Mouse (Mus musculus): Measurements from ENCODE around the gene Tomm70a. TPM values are rescaled to one million over a fixed set of nuclear protein-coding genes. Genes with fewer than 3 reads are reported as not detected.

Gene Tomm70a
- polyA plus RNA-seq, 1 experiment from 2014 or later = 43.2 TPM

GRCm38 (mm10) chr16:57121816-57122415, 413 bp downstream of the Tomm70a start:
- H3K27me3 ChIP-seq = no peaks in the 10 kb centered on the region
- H3K9me3 ChIP-seq (replicated peaks) = no peaks in the 10 kb centered on the region
- H3K9ac ChIP-seq = peak overlapping the region; percentile 94
- H3K27ac ChIP-seq = peak overlapping the region; percentile 89
- peak overlapping the region; percentile 98 for H3K4me3 ChIP-seq
- H3K4me1 ChIP-seq = peaks cover 22% of the 10 kb centered on the region
- WGBS = under 1% methylated on average over 59 of the region's 59 CpGs
- ATAC-seq = no peak; the same call in 1 of the 2 replicates
- no peaks in the 10 kb centered on the region for H3K36me3 ChIP-seq (ENCODE audit: poor library complexity, severe bottlenecking)
- peak overlapping the region; percentile 85 for H3K4me2 ChIP-seq

DNA sequence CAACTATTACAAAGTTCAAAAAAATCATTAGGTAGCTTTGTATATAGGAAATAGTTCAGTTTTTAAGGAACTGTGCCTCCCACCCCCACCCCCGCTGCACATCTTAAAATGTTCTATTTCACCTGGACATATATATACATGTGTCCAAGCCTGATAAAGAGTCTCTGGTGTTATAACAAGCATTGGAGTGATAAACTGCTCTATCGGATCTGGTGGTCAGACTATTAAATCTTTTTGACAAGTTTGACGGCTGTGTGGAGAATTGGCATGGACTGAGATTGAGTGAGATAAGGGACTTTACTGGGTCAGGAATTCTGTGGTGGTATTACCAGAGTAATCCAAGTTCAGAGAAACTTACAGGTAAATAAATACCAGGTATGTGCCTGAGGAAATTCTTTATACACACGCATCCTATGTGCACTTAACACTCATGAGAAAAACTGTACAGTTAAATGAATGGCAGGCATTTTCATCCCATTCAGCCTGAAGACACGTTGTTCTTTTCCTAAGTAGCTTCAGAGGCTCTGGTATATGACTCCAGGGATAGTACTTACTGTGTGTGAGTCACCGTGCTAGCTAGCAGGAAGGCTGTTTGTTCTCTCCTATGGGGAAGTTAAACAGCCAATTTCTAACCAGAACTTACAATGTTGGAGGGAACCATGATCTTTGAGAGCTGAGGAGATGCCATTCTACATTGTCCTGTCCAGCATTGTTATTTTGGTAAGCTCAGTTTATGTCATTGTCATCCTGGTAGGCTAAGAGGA, 1.4 kb downstream of the Tomm70a start:
- peak overlapping the region; percentile 98 for H3K4me3 ChIP-seq
- H3K36me3 ChIP-seq (ENCODE audit: poor library complexity, severe bottlenecking) = no peaks in the 10 kb centered on the region
- H3K9me3 ChIP-seq (replicated peaks) = no peaks in the 10 kb centered on the region
- H3K27me3 ChIP-seq = no peaks in the 10 kb centered on the region
- H3K4me1 ChIP-seq = peaks cover 22% of the 10 kb centered on the region
- H3K9ac ChIP-seq = peak overlapping the region; percentile 94
- peak overlapping the region; percentile 85 for H3K4me2 ChIP-seq
- no peak for ATAC-seq
- H3K27ac ChIP-seq = no peak overlapping the region
- 66% methylated on average over 6 of the region's 6 CpGs for WGBS

GRCm38 (mm10) chr16:57126268-57126667, 4.8 kb downstream of the Tomm70a start:
- 76% methylated on average over 4 of the region's 4 CpGs for WGBS
- ATAC-seq = no peak
- Histone ChIP-seq H3K9me3 (replicated peaks) (no peaks in the 10 kb centered on the region), H3K4me2 (no peak overlapping the region), H3K27me3 (no peaks in the 10 kb centered on the region), H3K4me1 (peaks cover 22% of the 10 kb centered on the region), H3K4me3 (no peak overlapping the region), H3K9ac (no peak overlapping the region), H3K27ac (no peak overlapping the region), H3K36me3 (ENCODE audit: poor library complexity, severe bottlenecking) (no peaks in the 10 kb centered on the region)

DNA sequence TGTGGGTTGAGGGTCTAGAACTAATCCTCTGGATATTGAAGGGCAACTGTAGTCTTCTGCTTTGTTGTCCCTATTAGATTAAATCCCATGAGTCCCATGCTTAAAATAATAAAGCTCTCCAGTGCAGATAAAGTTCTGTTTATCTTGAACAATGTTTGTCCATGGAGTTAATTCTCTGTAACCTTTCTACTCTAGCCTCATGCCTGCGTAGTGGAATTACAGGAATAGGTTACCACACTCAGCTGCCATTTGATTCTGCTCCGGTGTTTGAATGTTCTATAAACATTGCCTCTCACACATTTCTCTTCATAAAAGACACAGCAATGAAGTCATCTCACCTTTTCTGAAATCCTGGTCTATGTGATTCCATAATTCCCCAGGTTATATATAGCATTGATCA, 6.3 kb downstream of the Tomm70a start:
- 94% methylated on average over 2 of the region's 2 CpGs for WGBS
- Histone ChIP-seq H3K36me3 (ENCODE audit: poor library complexity, severe bottlenecking) (no peaks in the 10 kb centered on the region), H3K4me3 (no peak overlapping the region), H3K4me1 (peaks cover 21% of the 10 kb centered on the region), H3K9ac (no peak overlapping the region), H3K27me3 (no peaks in the 10 kb centered on the region), H3K9me3 (replicated peaks) (no peaks in the 10 kb centered on the region), H3K27ac (no peak overlapping the region), H3K4me2 (no peak overlapping the region)
- no peak for ATAC-seq

- H3K9ac ChIP-seq = no peak overlapping the region
Observed at GRCm38 (mm10) chr16:57130752-57131400, 9.4 kb downstream of the Tomm70a start.

GRCm38 (mm10) chr16:57131544-57131943, 10.0 kb downstream of the Tomm70a start:
- H3K27ac ChIP-seq = no peak overlapping the region
- WGBS = 49% methylated on average over 4 of the region's 4 CpGs
- no peak for ATAC-seq
- H3K36me3 ChIP-seq (ENCODE audit: poor library complexity, severe bottlenecking) = peaks cover 21% of the 10 kb centered on the region
- no peaks in the 10 kb centered on the region for H3K27me3 ChIP-seq
- no peak overlapping the region for H3K9ac ChIP-seq
- H3K4me1 ChIP-seq = peaks cover 6% of the 10 kb centered on the region
- H3K9me3 ChIP-seq (replicated peaks) = no peaks in the 10 kb centered on the region
- H3K4me2 ChIP-seq = no peak overlapping the region
- H3K4me3 ChIP-seq = no peak overlapping the region

More at GRCm38 (mm10) chr16:57130752-57131400, 9.4 kb downstream of the Tomm70a start:
- no peaks in the 10 kb centered on the region for H3K9me3 ChIP-seq (replicated peaks)
- no peak overlapping the region for H3K27ac ChIP-seq
- peaks cover 6% of the 10 kb centered on the region for H3K4me1 ChIP-seq
- no peak for ATAC-seq
- H3K36me3 ChIP-seq (ENCODE audit: poor library complexity, severe bottlenecking) = peaks cover 15% of the 10 kb centered on the region
- 82% methylated on average over 3 of the region's 3 CpGs for WGBS
- H3K4me3 ChIP-seq = no peak overlapping the region
- no peaks in the 10 kb centered on the region for H3K27me3 ChIP-seq
- H3K4me2 ChIP-seq = no peak overlapping the region

DNA sequence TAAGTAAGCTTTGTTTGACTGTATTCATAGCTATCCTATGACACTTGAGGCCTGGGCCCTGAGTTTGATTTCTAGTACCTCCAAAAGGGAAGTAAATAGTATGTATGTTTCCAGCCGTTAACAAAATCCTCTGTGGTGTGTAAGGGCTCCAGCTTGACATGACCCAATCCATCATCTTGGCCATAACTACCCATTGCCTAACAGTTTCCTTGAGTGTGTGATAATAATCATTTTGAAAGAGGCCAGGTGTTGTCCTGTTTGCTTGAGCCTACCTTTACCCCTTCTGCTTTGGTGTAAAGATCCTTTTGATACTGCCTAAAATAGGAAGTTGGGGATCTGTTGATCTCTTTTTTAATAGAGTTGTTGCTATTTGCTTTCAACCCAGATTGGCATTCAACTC, 10.8 kb downstream of the Tomm70a start:
- Histone ChIP-seq H3K9me3 (replicated peaks) (no peaks in the 10 kb centered on the region), H3K27ac (no peak overlapping the region), H3K4me2 (no peak overlapping the region), H3K9ac (no peak overlapping the region), H3K4me3 (no peak overlapping the region), H3K27me3 (no peaks in the 10 kb centered on the region), H3K36me3 (ENCODE audit: poor library complexity, severe bottlenecking) (peaks cover 29% of the 10 kb centered on the region), H3K4me1 (peaks cover 6% of the 10 kb centered on the region)
- no peak for ATAC-seq
- WGBS = 92% methylated on average over 1 of the region's 1 CpGs

- no peak for ATAC-seq
- Histone ChIP-seq H3K4me3 (no peak overlapping the region), H3K9ac (no peak overlapping the region), H3K27me3 (no peaks in the 10 kb centered on the region), H3K27ac (no peak overlapping the region), H3K9me3 (replicated peaks) (no peaks in the 10 kb centered on the region), H3K4me2 (no peak overlapping the region), H3K4me1 (peaks cover 6% of the 10 kb centered on the region), H3K36me3 (ENCODE audit: poor library complexity, severe bottlenecking) (peaks cover 35% of the 10 kb centered on the region)
- WGBS = 92% methylated on average over 6 of the region's 6 CpGs
Observed at GRCm38 (mm10) chr16:57133611-57134010, 12.1 kb downstream of the Tomm70a start.

GRCm38 (mm10) chr16:57144741-57145140, 23.2 kb downstream of the Tomm70a start:
- Histone ChIP-seq H3K4me1 (no peaks in the 10 kb centered on the region), H3K9me3 (replicated peaks) (no peaks in the 10 kb centered on the region), H3K4me3 (no peak overlapping the region), H3K4me2 (no peak overlapping the region), H3K36me3 (ENCODE audit: poor library complexity, severe bottlenecking) (peaks cover 50% of the 10 kb centered on the region), H3K27ac (no peak overlapping the region), H3K27me3 (no peaks in the 10 kb centered on the region), H3K9ac (no peak overlapping the region)
- no peak for ATAC-seq
- 95% methylated on average over 5 of the region's 5 CpGs for WGBS

GRCm38 (mm10) chr16:57151437-57151836, 29.9 kb downstream of the Tomm70a start:
- H3K27me3 ChIP-seq = no peaks in the 10 kb centered on the region
- no peak overlapping the region for H3K27ac ChIP-seq
- H3K4me1 ChIP-seq = no peaks in the 10 kb centered on the region
- H3K4me3 ChIP-seq = no peak overlapping the region
- 95% methylated on average over 4 of the region's 4 CpGs for WGBS
- H3K9me3 ChIP-seq (replicated peaks) = no peaks in the 10 kb centered on the region
- no peak overlapping the region for H3K9ac ChIP-seq
- no peak for ATAC-seq
- H3K4me2 ChIP-seq = no peak overlapping the region
- peaks cover 61% of the 10 kb centered on the region for H3K36me3 ChIP-seq (ENCODE audit: poor library complexity, severe bottlenecking)

- Histone ChIP-seq H3K9me3 (replicated peaks) (no peaks in the 10 kb centered on the region), H3K27me3 (no peaks in the 10 kb centered on the region), H3K27ac (no peak overlapping the region), H3K9ac (no peak overlapping the region), H3K4me1 (no peaks in the 10 kb centered on the region), H3K4me2 (no peak overlapping the region), H3K36me3 (ENCODE audit: poor library complexity, severe bottlenecking) (peaks cover 61% of the 10 kb centered on the region), H3K4me3 (no peak overlapping the region)
- no peak for ATAC-seq
Observed at GRCm38 (mm10) chr16:57155899-57156298, 34.4 kb downstream of the Tomm70a start.

GRCm38 (mm10) chr16:57157076-57157475, 35.6 kb downstream of the Tomm70a start:
- no peak overlapping the region for H3K4me2 ChIP-seq
- H3K9ac ChIP-seq = no peak overlapping the region
- 91% methylated on average over 4 of the region's 4 CpGs for WGBS
- H3K4me1 ChIP-seq = no peaks in the 10 kb centered on the region
- H3K4me3 ChIP-seq = no peak overlapping the region
- peaks cover 53% of the 10 kb centered on the region for H3K36me3 ChIP-seq (ENCODE audit: poor library complexity, severe bottlenecking)
- H3K27me3 ChIP-seq = no peaks in the 10 kb centered on the region
- H3K9me3 ChIP-seq (replicated peaks) = no peaks in the 10 kb centered on the region
- H3K27ac ChIP-seq = no peak overlapping the region
- ATAC-seq = no peak

Measured in forebrain, embryonic 13.5 days (tissue).